Mouse (Mus musculus) embryonic fibroblast, embryonic 13.5 days (primary cell): ENCODE data around the gene Olfr1393.

ENCODE experiments used
- CTCF ChIP-seq: IDR thresholded peaks from 2 replicates; pipeline ENCODE4 v1.5.1; 2011; ENCODE audit warnings: mild to moderate bottlenecking, control low read depth, low read length, moderate library complexity, borderline replicate concordance; ENCODE audit not compliant: insufficient read depth
- POLR2A ChIP-seq: IDR thresholded peaks from 2 replicates; pipeline ENCODE4 v1.6.1; 2011; ENCODE audit warnings: low read depth, mild to moderate bottlenecking, control low read depth, low read length, moderate library complexity

- TF ChIP-seq POLR2A (no peak), CTCF (no peak)
Measured at GRCm38 (mm10) chr11:49267970-49268579, 10.0 kb upstream of the Olfr1393 start.
